Mouse (Mus musculus) hindbrain, embryonic 14.5 days (tissue): ENCODE results near the gene Acads. TPM values are rescaled to one million over a fixed set of nuclear protein-coding genes. Genes with fewer than 3 reads are reported as not detected.

Source experiments
- ATAC-seq: fragments of 200-750 bp; cut with Nextera tagmentation; 2 replicates; pipeline ENCODE4 v1.8.0; 2017; ENCODE audit warnings: moderate number of reproducible peaks, mild to moderate bottlenecking, moderate TSS enrichment, moderate library complexity; ENCODE audit not compliant: low FRiP score
- DNase-seq: peaks from one replicate; pipeline ENCODE4 v3.0.0-alpha.2; 2015; ENCODE audit warnings: low spot score
- H3K27ac ChIP-seq: fragments of 300-500 bp; sonication (generic); 2 replicates; pipeline ENCODE4 v1.5.1; 2014; ENCODE audit warnings: mild to moderate bottlenecking, moderate library complexity
- H3K27me3 ChIP-seq: fragments of 300-500 bp; sonication (generic); 2 replicates; pipeline ENCODE4 v1.6.1; 2014; ENCODE audit warnings: mild to moderate bottlenecking, low read length, mixed read lengths; ENCODE audit not compliant: control insufficient read depth, insufficient read depth
- H3K36me3 ChIP-seq: fragments of 300-500 bp; sonication (generic); replicated peaks from 2 replicates; pipeline ENCODE4 v1.6.1; 2014; ENCODE audit not compliant: control insufficient read depth, insufficient read depth
- H3K4me1 ChIP-seq: fragments of 300-500 bp; sonication (generic); replicated peaks from 2 replicates; pipeline ENCODE4 v1.6.1; 2014; ENCODE audit warnings: antibody characterized with exemption, low read length, mixed read lengths; ENCODE audit not compliant: control insufficient read depth, insufficient read depth
- H3K4me2 ChIP-seq: fragments of 300-500 bp; sonication (generic); replicated peaks from 2 replicates; pipeline ENCODE4 v1.6.1; 2014; ENCODE audit warnings: mild to moderate bottlenecking, moderate library complexity
- H3K4me3 ChIP-seq: fragments of 300-500 bp; sonication (generic); replicated peaks from 2 replicates; pipeline ENCODE4 v1.5.1; 2014; ENCODE audit warnings: mild to moderate bottlenecking, low read length
- H3K9ac ChIP-seq: fragments of 300-500 bp; sonication (generic); 2 replicates; pipeline ENCODE4 v1.6.1; 2014
- H3K9me3 ChIP-seq: fragments of 300-500 bp; sonication (generic); 2 replicates; pipeline ENCODE4 v1.6.1; 2016; ENCODE audit warnings: low read length; ENCODE audit not compliant: control insufficient read depth
- WGBS: fragments of 180-500 bp; shearing (Covaris S2); extraction: QIAGEN DNeasy Blood & Tissue Kit; methylation state at CpG from one replicate; pipeline ENCODE4 v1.1.7; 2014; 5-methylcytosine and 5-hydroxymethylcytosine counted together
- polyA plus RNA-seq: library from polyadenylated mRNA; unstranded; fragments of >200 nt; fragmentation: Nextera tagmentation; extraction: Ambion mirVana; gene quantifications from 2 replicates; pipeline ENCODE4 v1.2.1, GENCODE M21; 2014

The Acads gene
- polyA plus RNA-seq, 1 experiment from 2014 or later, result 12.5 TPM

- H3K4me1 ChIP-seq, result no peaks in the 10 kb centered on the region
- H3K27me3 ChIP-seq, result no peaks in the 10 kb centered on the region
- peaks cover 54% of the 10 kb centered on the region for H3K36me3 ChIP-seq
- H3K9ac ChIP-seq, result no peak overlapping the region
- no peak overlapping the region for H3K27ac ChIP-seq
- DNase-seq (no peak), ATAC-seq (no peak)
- no peak overlapping the region for H3K4me2 ChIP-seq
- no peaks in the 10 kb centered on the region for H3K9me3 ChIP-seq
- WGBS, result 80% methylated on average over 6 of the region's 6 CpGs
- no peak overlapping the region for H3K4me3 ChIP-seq
These were observed 25.3 kb upstream of the Acads start for GRCm38 (mm10) chr5:115144471-115144870.

- no peaks in the 10 kb centered on the region for H3K9me3 ChIP-seq
- no peak for ATAC-seq
- no peak overlapping the region for H3K9ac ChIP-seq
These were observed 24.4 kb upstream of the Acads start for GRCm38 (mm10) chr5:115143552-115143951.

GRCm38 (mm10) chr5:115142166-115142697, 23.1 kb upstream of the Acads start:
- H3K9me3 ChIP-seq, result no peaks in the 10 kb centered on the region
- DNase-seq (no peak), ATAC-seq (no peak)
- H3K4me3 ChIP-seq, result no peak overlapping the region
- H3K4me1 ChIP-seq, result no peaks in the 10 kb centered on the region
- no peak overlapping the region for H3K9ac ChIP-seq
- H3K36me3 ChIP-seq, result peaks cover 33% of the 10 kb centered on the region
- H3K27me3 ChIP-seq, result no peaks in the 10 kb centered on the region
- WGBS, result 90% methylated on average over 9 of the region's 9 CpGs
- no peak overlapping the region for H3K27ac ChIP-seq
- H3K4me2 ChIP-seq, result no peak overlapping the region

More at GRCm38 (mm10) chr5:115143552-115143951, 24.4 kb upstream of the Acads start:
- no peak overlapping the region for H3K27ac ChIP-seq
- peaks cover 46% of the 10 kb centered on the region for H3K36me3 ChIP-seq
- no peaks in the 10 kb centered on the region for H3K4me1 ChIP-seq
- H3K4me2 ChIP-seq, result no peak overlapping the region
- WGBS, result 75% methylated on average over 10 of the region's 10 CpGs
- H3K4me3 ChIP-seq, result no peak overlapping the region
- no peak for DNase-seq
- no peaks in the 10 kb centered on the region for H3K27me3 ChIP-seq

- 82% methylated on average over 3 of the region's 3 CpGs for WGBS
- no peaks in the 10 kb centered on the region for H3K27me3 ChIP-seq
- H3K4me3 ChIP-seq, result no peak overlapping the region
These were observed 21.6 kb upstream of the Acads start for GRCm38 (mm10) chr5:115140726-115141125.

GRCm38 (mm10) chr5:115139124-115139523, 20.0 kb upstream of the Acads start:
- Histone ChIP-seq H3K36me3 (peaks cover 2% of the 10 kb centered on the region; the same call in 1 of the 2 replicates), H3K4me3 (no peak overlapping the region)

More at GRCm38 (mm10) chr5:115140726-115141125, 21.6 kb upstream of the Acads start:
- DNase-seq, result no peak
- H3K9ac ChIP-seq, result no peak overlapping the region
- peaks cover 18% of the 10 kb centered on the region for H3K36me3 ChIP-seq
- H3K4me2 ChIP-seq, result no peak overlapping the region
- no peak overlapping the region for H3K27ac ChIP-seq
- H3K4me1 ChIP-seq, result no peaks in the 10 kb centered on the region
- H3K9me3 ChIP-seq, result no peaks in the 10 kb centered on the region
- no peak for ATAC-seq

GRCm38 (mm10) chr5:115134234-115135165, 15.4 kb upstream of the Acads start, which contains the start of gene Unc119b:
Unc119b (minus strand) TSS chr5:115134975.
- peak; percentile 87 for DNase-seq
- H3K36me3 ChIP-seq, result peaks cover 12% of the 10 kb centered on the region
- peaks cover 17% of the 10 kb centered on the region for H3K4me1 ChIP-seq
- peak within 1 kb of the TSS; percentile 89 for H3K9ac ChIP-seq
- peak within 1 kb of the TSS; percentile 91 for H3K4me2 ChIP-seq
- peak within 1 kb of the TSS; percentile 93 for H3K4me3 ChIP-seq
- H3K9me3 ChIP-seq, result no peaks in the 10 kb centered on the region
- H3K27ac ChIP-seq, result peak within 1 kb of the TSS; percentile 47; the same call in 1 of the 2 replicates
- no peaks in the 10 kb centered on the region for H3K27me3 ChIP-seq
- under 1% methylated on average over 72 of the region's 81 CpGs for WGBS
- ATAC-seq, result peak; percentile 95

More at GRCm38 (mm10) chr5:115139124-115139523, 20.0 kb upstream of the Acads start:
- WGBS, result 71% methylated on average over 4 of the region's 4 CpGs
- no peaks in the 10 kb centered on the region for H3K9me3 ChIP-seq
- no peaks in the 10 kb centered on the region for H3K4me1 ChIP-seq
- H3K9ac ChIP-seq, result no peak overlapping the region
- H3K27me3 ChIP-seq, result no peaks in the 10 kb centered on the region
- DNase-seq (no peak), ATAC-seq (no peak)
- no peak overlapping the region for H3K27ac ChIP-seq
- no peak overlapping the region for H3K4me2 ChIP-seq

GRCm38 (mm10) chr5:115133358-115134066, 14.4 kb upstream of the Acads start:
- 60% methylated on average over 6 of the region's 6 CpGs for WGBS
- no peak for ATAC-seq

GRCm38 (mm10) chr5:115132465-115132864, 13.3 kb upstream of the Acads start:
- no peaks in the 10 kb centered on the region for H3K27me3 ChIP-seq
- 94% methylated on average over 8 of the region's 8 CpGs for WGBS
- peak overlapping the region; percentile 91 for H3K4me2 ChIP-seq
- no peak for DNase-seq
- peaks cover 17% of the 10 kb centered on the region for H3K4me1 ChIP-seq
- H3K27ac ChIP-seq, result no peak overlapping the region
- no peak overlapping the region for H3K9ac ChIP-seq
- peaks cover 32% of the 10 kb centered on the region for H3K36me3 ChIP-seq
- H3K9me3 ChIP-seq, result no peaks in the 10 kb centered on the region
- H3K4me3 ChIP-seq, result no peak overlapping the region
- ATAC-seq, result no peak

More at GRCm38 (mm10) chr5:115133358-115134066, 14.4 kb upstream of the Acads start:
- no peak overlapping the region for H3K27ac ChIP-seq
- peaks cover 22% of the 10 kb centered on the region for H3K36me3 ChIP-seq
- H3K4me3 ChIP-seq, result peak overlapping the region; percentile 93
- peak overlapping the region; percentile 89 for H3K9ac ChIP-seq
- DNase-seq, result no peak
- peak overlapping the region; percentile 91 for H3K4me2 ChIP-seq
- no peaks in the 10 kb centered on the region for H3K27me3 ChIP-seq
- peaks cover 17% of the 10 kb centered on the region for H3K4me1 ChIP-seq
- H3K9me3 ChIP-seq, result no peaks in the 10 kb centered on the region

GRCm38 (mm10) chr5:115129328-115129727, 10.2 kb upstream of the Acads start:
- Histone ChIP-seq H3K9ac (no peak overlapping the region), H3K4me1 (peaks cover 20% of the 10 kb centered on the region), H3K27me3 (no peaks in the 10 kb centered on the region), H3K36me3 (peaks cover 56% of the 10 kb centered on the region), H3K9me3 (no peaks in the 10 kb centered on the region), H3K4me3 (no peak overlapping the region), H3K4me2 (no peak overlapping the region), H3K27ac (no peak overlapping the region)
- 90% methylated on average over 6 of the region's 6 CpGs for WGBS
- no peak for DNase-seq
- ATAC-seq, result no peak
